Comparison of ENCODE assay signal across 17 mouse cellular contexts in the genomic region with DNA sequence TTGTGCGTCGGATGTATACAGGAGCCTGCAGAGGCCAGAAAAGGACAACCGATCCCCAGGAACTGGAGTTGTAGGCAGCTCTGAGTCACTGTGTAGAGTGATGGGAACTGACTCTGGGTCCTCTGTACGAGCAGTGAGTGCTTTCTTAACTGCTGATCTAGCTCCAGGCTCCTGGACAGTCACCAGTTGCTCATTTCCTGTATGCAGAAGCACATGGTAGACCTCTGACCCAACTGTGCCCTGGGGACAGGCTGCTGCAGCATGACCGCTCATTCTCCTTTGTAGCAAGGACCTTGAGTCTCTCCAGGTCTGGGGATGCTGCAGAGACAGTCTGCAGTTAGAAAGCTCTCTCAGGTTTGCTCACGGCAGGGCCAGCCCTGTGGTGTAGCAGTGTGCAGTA. TPM values are rescaled to one million over a fixed set of nuclear protein-coding genes. Genes with fewer than 3 reads are reported as not detected.
A peak's percentile ranks its signal among the peaks of the same experiment; 100 is the strongest.
DNase-seq lines count a peak whose midpoint lies in the region; ATAC-seq and TF ChIP-seq lines count a peak whose summit lies in the region.
"Had no signal": no experiment of that assay in that cellular context is flagged by ENCODE, and none has a peak within 500 bp of the region (broad histone marks: within the 10 kb centered on the region; RNA-seq: fewer than 3 reads in every experiment).

No protein-coding gene starts in this region.

- peak overlapping the region; percentile 85; the same call in 1 of the 2 replicates for H3K27ac ChIP-seq in gastrocnemius, adult 2 months
- peak overlapping the region; percentile 76 for H3K27ac ChIP-seq in liver, postnatal 0 days (ENCODE audit: low read depth)
- H3K27ac ChIP-seq in midbrain, embryonic 11.5 days (ENCODE audit: low read depth, low read length), result no peak overlapping the region
- H3K27ac ChIP-seq: forebrain, embryonic 12.5 days; limb, embryonic 13.5 days; midbrain, embryonic 13.5 days; neural tube, embryonic 13.5 days had no signal

- H3K4me1 ChIP-seq in liver, postnatal 0 days (ENCODE audit: insufficient read depth), result peaks cover 47% of the 10 kb centered on the region
- no peaks in the 10 kb centered on the region for H3K4me1 ChIP-seq in midbrain, embryonic 11.5 days (ENCODE audit: control insufficient read depth, insufficient read depth, low read length)

- ATAC-seq in liver, postnatal 0 days, result peak; percentile 28; the same call in 1 of the 2 replicates
- ATAC-seq in midbrain, embryonic 11.5 days (ENCODE audit: low FRiP score), result no peak
- ATAC-seq: inflammation-experienced regulatory T-cells, adult 6 months; midbrain, embryonic 13.5 days had no signal

- intact Hi-C loops in gastrocnemius, adult 2 months (cut with DNase I), result loop anchor here (5.0 kb wide), 1 partner anchor 66 kb away; no protein-coding TSS in a partner anchor
- intact Hi-C loops in gastrocnemius, postnatal 36 days (cut with DNase I), result no loop called here

- H3K4me3 ChIP-seq in gastrocnemius, adult 2 months, result no peak overlapping the region
- H3K4me3 ChIP-seq in liver, postnatal 0 days (ENCODE audit: low read depth, low read length), result no peak overlapping the region
- no peak overlapping the region for H3K4me3 ChIP-seq in midbrain, embryonic 11.5 days (ENCODE audit: low read depth, low read length)
- H3K4me3 ChIP-seq: forebrain, embryonic 12.5 days; limb, embryonic 13.5 days; midbrain, embryonic 13.5 days; neural tube, embryonic 13.5 days had no signal

- TF ChIP-seq CTCF in gastrocnemius, adult 2 months (IDR thresholded peaks at IDR 0.05), result no peak
- no peak for TF ChIP-seq CTCF in liver, postnatal 0 days (IDR thresholded peaks at IDR 0.05; ENCODE audit: low read depth)

- H3K27me3 ChIP-seq in liver, postnatal 0 days (ENCODE audit: insufficient read depth, low read length), result no peaks in the 10 kb centered on the region
- no peaks in the 10 kb centered on the region for H3K27me3 ChIP-seq in midbrain, embryonic 11.5 days (ENCODE audit: control insufficient read depth, insufficient read depth, low read length)
- H3K27me3 ChIP-seq: CH12.LX; forebrain, embryonic 12.5 days; limb, embryonic 13.5 days; midbrain, embryonic 13.5 days; neural tube, embryonic 13.5 days had no signal

- H3K4me2 ChIP-seq in liver, postnatal 0 days (ENCODE audit: low read depth, low read length), result no peak overlapping the region
- no peak overlapping the region for H3K4me2 ChIP-seq in midbrain, embryonic 11.5 days
- H3K4me2 ChIP-seq: forebrain, embryonic 12.5 days; limb, embryonic 13.5 days; midbrain, embryonic 13.5 days; neural tube, embryonic 13.5 days had no signal

- TF ChIP-seq EP300 in liver, postnatal 0 days (IDR thresholded peaks at IDR 0.05; ENCODE audit: low read depth), result no peak

- 73% methylated on average over 6 of the region's 6 CpGs for WGBS in liver, postnatal 0 days (ENCODE audit: insufficient replicate concordance)
- WGBS in midbrain, embryonic 11.5 days, result 86% methylated on average over 6 of the region's 6 CpGs

- no peaks in the 10 kb centered on the region for H3K9me3 ChIP-seq in liver, postnatal 0 days (ENCODE audit: low read length)
- H3K9me3 ChIP-seq in midbrain, embryonic 11.5 days (ENCODE audit: control insufficient read depth, low read length), result no peaks in the 10 kb centered on the region
- H3K9me3 ChIP-seq: forebrain, embryonic 12.5 days; limb, embryonic 13.5 days; midbrain, embryonic 13.5 days; neural tube, embryonic 13.5 days had no signal

- peaks cover 22% of the 10 kb centered on the region for H3K36me3 ChIP-seq in liver, postnatal 0 days (replicated peaks; ENCODE audit: insufficient read depth, low read length)
- H3K36me3 ChIP-seq in midbrain, embryonic 11.5 days (ENCODE audit: control insufficient read depth, insufficient read depth, low read length), result no peaks in the 10 kb centered on the region
- H3K36me3 ChIP-seq: forebrain, embryonic 12.5 days; midbrain, embryonic 13.5 days; neural tube, embryonic 13.5 days had no signal

- no peak overlapping the region for H3K9ac ChIP-seq in liver, postnatal 0 days (replicated peaks)
- no peak overlapping the region for H3K9ac ChIP-seq in midbrain, embryonic 11.5 days (ENCODE audit: low read length)
- H3K9ac ChIP-seq: forebrain, embryonic 12.5 days; limb, embryonic 13.5 days; midbrain, embryonic 13.5 days; neural tube, embryonic 13.5 days had no signal

- peak; percentile 42 for DNase-seq in gastrocnemius, adult 2 months
- no peak for DNase-seq in gastrocnemius, postnatal 36 days
- DNase-seq in 3T3-L1 (ENCODE audit: low read depth, low spot score), result peak; percentile 68
- DNase-seq in forelimb bud, embryonic 11.5 days (ENCODE audit: low read depth, low spot score), result peak; percentile 12
- DNase-seq in liver, postnatal 0 days, result no peak
- no peak for DNase-seq in natural killer cell, adult 2 months (ENCODE audit: low spot score in 2 of 2)
- no peak for DNase-seq in midbrain, embryonic 11.5 days (ENCODE audit: low spot score, missing footprints)
- no peak for DNase-seq in lung, postnatal 14 days
- DNase-seq: cerebellum, postnatal 25 days; heart, postnatal 4 days; lung, postnatal 10 days had no signal

RNA-seq across cellular contexts. Expression of a gene that starts 15.7 kb away (rescaled TPM):
- 1 to 10 TPM; 9.0 to 9.8 TPM for total RNA-seq in gastrocnemius, adult 2 months (2021)
- total RNA-seq in gastrocnemius, postnatal 36 days (2021), result 1 to 10 TPM; 6.9 to 7.6 TPM
- 11.5 and 12.8 TPM in 2 replicates for polyA plus RNA-seq in liver, postnatal 0 days (2015; fragmentation: Nextera tagmentation; extraction: Ambion mirVana)
- polyA plus RNA-seq in midbrain, embryonic 11.5 days (2014; fragmentation: Nextera tagmentation; extraction: Ambion mirVana), result 3.0 and 3.5 TPM in 2 replicates

Comparison
In these comparisons a context has a peak if more than half of its experiments do, and no peak if none do; other contexts are left out.
1. DNase-seq: peak in gastrocnemius, adult 2 months (single experiment), 3T3-L1 (single experiment) and forelimb bud, embryonic 11.5 days (single experiment); none in gastrocnemius, postnatal 36 days (0 of 2), liver, postnatal 0 days (single experiment), natural killer cell, adult 2 months (0 of 2), midbrain, embryonic 11.5 days (single experiment) and lung, postnatal 14 days (single experiment).